Mouse (Mus musculus) spleen, adult 2 months (tissue): ENCODE data around the gene Cfap157.

Source experiments
- CTCF ChIP-seq: fragments of 200-500 bp; IDR thresholded peaks from 2 replicates; pipeline ENCODE4 v1.5.1; 2011; ENCODE audit warnings: mild to moderate bottlenecking, inconsistent platforms; ENCODE audit not compliant: insufficient read depth, insufficient read length, insufficient replicate concordance; ENCODE audit errors: extremely low read depth
- POLR2A ChIP-seq: fragments of 200-500 bp; IDR thresholded peaks from 2 replicates; pipeline ENCODE4 v1.6.1; 2011; ENCODE audit warnings: low read depth, low read length, inconsistent platforms

- TF ChIP-seq POLR2A (no peak), CTCF (no peak)
Observed at GRCm38 (mm10) chr2:32818208-32818607, 34.0 kb upstream of the Cfap157 start.
